Mouse (Mus musculus): ENCODE data around the gene Rbms1. TPM values are rescaled to one million over a fixed set of nuclear protein-coding genes. Genes with fewer than 3 reads are reported as not detected.

Gene Rbms1
- polyA plus RNA-seq, 1 experiment from 2014 or later = 39.5 TPM

GRCm38 (mm10) chr2:60728902-60729585, 233.9 kb downstream of the Rbms1 start:
- H3K9me3 ChIP-seq (ENCODE audit: control insufficient read depth, low read length) = no peaks in the 10 kb centered on the region
- no peak overlapping the region for H3K27ac ChIP-seq (ENCODE audit: low read depth, low read length)
- H3K4me2 ChIP-seq (ENCODE audit: low read depth, low read length, severe bottlenecking) = no peak overlapping the region
- H3K9ac ChIP-seq (ENCODE audit: low read length) = no peak overlapping the region
- 0 out of 2 replicates have a peak, but pooled peaks cover 2% of the 10 kb centered on the region for H3K27me3 ChIP-seq (ENCODE audit: control insufficient read depth, insufficient read depth, low read length)
- H3K4me3 ChIP-seq (ENCODE audit: low read depth, low read length) = no peak overlapping the region
- 77% methylated on average over 10 of the region's 10 CpGs for WGBS
- H3K36me3 ChIP-seq (ENCODE audit: control insufficient read depth, insufficient read depth, low read length) = no peaks in the 10 kb centered on the region
- no peak for ATAC-seq (replicated peaks; ENCODE audit: low FRiP score)
- DNase-seq (ENCODE audit: low spot score) = no peak
- H3K4me1 ChIP-seq (replicated peaks; ENCODE audit: control insufficient read depth, insufficient read depth, low read length) = 0 out of 2 replicates have a peak, but pooled peaks cover 3% of the 10 kb centered on the region

GRCm38 (mm10) chr2:60724660-60725059, 238.3 kb downstream of the Rbms1 start:
- ATAC-seq (replicated peaks; ENCODE audit: low FRiP score) (no peak), DNase-seq (ENCODE audit: low spot score) (no peak)
- Histone ChIP-seq H3K36me3 (ENCODE audit: control insufficient read depth, insufficient read depth, low read length) (no peaks in the 10 kb centered on the region), H3K27ac (ENCODE audit: low read depth, low read length) (no peak overlapping the region), H3K4me3 (ENCODE audit: low read depth, low read length) (no peak overlapping the region), H3K4me1 (replicated peaks; ENCODE audit: control insufficient read depth, insufficient read depth, low read length) (no peaks in the 10 kb centered on the region; the same call in 1 of the 2 replicates), H3K9me3 (ENCODE audit: control insufficient read depth, low read length) (no peaks in the 10 kb centered on the region), H3K9ac (ENCODE audit: low read length) (no peak overlapping the region), H3K27me3 (ENCODE audit: control insufficient read depth, insufficient read depth, low read length) (peaks cover 6% of the 10 kb centered on the region; the same call in 1 of the 2 replicates), H3K4me2 (ENCODE audit: low read depth, low read length, severe bottlenecking) (no peak overlapping the region)
- 78% methylated on average over 2 of the region's 2 CpGs for WGBS

- no peaks in the 10 kb centered on the region; the same call in 1 of the 2 replicates for H3K4me1 ChIP-seq (replicated peaks; ENCODE audit: control insufficient read depth, insufficient read depth, low read length)
- peaks cover 7% of the 10 kb centered on the region for H3K27me3 ChIP-seq (ENCODE audit: control insufficient read depth, insufficient read depth, low read length)
- ATAC-seq (replicated peaks; ENCODE audit: low FRiP score) = no peak
These were observed 240.0 kb downstream of the Rbms1 start for GRCm38 (mm10) chr2:60722967-60723366.

GRCm38 (mm10) chr2:60722514-60722913, 240.5 kb downstream of the Rbms1 start, which contains the start of gene Itgb6:
Itgb6 (minus strand) TSS chr2:60722643.
- H3K4me1 ChIP-seq (replicated peaks; ENCODE audit: control insufficient read depth, insufficient read depth, low read length) = no peaks in the 10 kb centered on the region; the same call in 1 of the 2 replicates
- H3K4me3 ChIP-seq (ENCODE audit: low read depth, low read length) = no peak within 1 kb of the TSS
- 67% methylated on average over 14 of the region's 14 CpGs for WGBS
- no peak within 1 kb of the TSS for H3K9ac ChIP-seq (ENCODE audit: low read length)
- ATAC-seq (replicated peaks; ENCODE audit: low FRiP score) = 0 out of 2 replicates have a peak, but pooled peaks have one; percentile 30
- H3K27me3 ChIP-seq (ENCODE audit: control insufficient read depth, insufficient read depth, low read length) = peaks cover 8% of the 10 kb centered on the region
- H3K4me2 ChIP-seq (ENCODE audit: low read depth, low read length, severe bottlenecking) = no peak within 1 kb of the TSS
- DNase-seq (ENCODE audit: low spot score) = no peak
- H3K27ac ChIP-seq (ENCODE audit: low read depth, low read length) = no peak within 1 kb of the TSS
- H3K36me3 ChIP-seq (ENCODE audit: control insufficient read depth, insufficient read depth, low read length) = no peaks in the 10 kb centered on the region
- H3K9me3 ChIP-seq (ENCODE audit: control insufficient read depth, low read length) = no peaks in the 10 kb centered on the region

More at GRCm38 (mm10) chr2:60722967-60723366, 240.0 kb downstream of the Rbms1 start:
- Histone ChIP-seq H3K9ac (ENCODE audit: low read length) (no peak overlapping the region), H3K4me3 (ENCODE audit: low read depth, low read length) (no peak overlapping the region), H3K9me3 (ENCODE audit: control insufficient read depth, low read length) (no peaks in the 10 kb centered on the region), H3K36me3 (ENCODE audit: control insufficient read depth, insufficient read depth, low read length) (no peaks in the 10 kb centered on the region), H3K4me2 (ENCODE audit: low read depth, low read length, severe bottlenecking) (no peak overlapping the region), H3K27ac (ENCODE audit: low read depth, low read length) (no peak overlapping the region)
- WGBS = 95% methylated on average over 3 of the region's 3 CpGs
- no peak for DNase-seq (ENCODE audit: low spot score)

GRCm38 (mm10) chr2:60720906-60721305, 242.1 kb downstream of the Rbms1 start:
- no peaks in the 10 kb centered on the region for H3K36me3 ChIP-seq (ENCODE audit: control insufficient read depth, insufficient read depth, low read length)
- DNase-seq (ENCODE audit: low spot score) (no peak), ATAC-seq (replicated peaks; ENCODE audit: low FRiP score) (no peak)
- H3K9me3 ChIP-seq (ENCODE audit: control insufficient read depth, low read length) = no peaks in the 10 kb centered on the region
- peaks cover 11% of the 10 kb centered on the region for H3K27me3 ChIP-seq (ENCODE audit: control insufficient read depth, insufficient read depth, low read length)
- no peak overlapping the region for H3K4me3 ChIP-seq (ENCODE audit: low read depth, low read length)
- H3K9ac ChIP-seq (ENCODE audit: low read length) = no peak overlapping the region
- 36% methylated on average over 5 of the region's 5 CpGs for WGBS
- no peak overlapping the region for H3K4me2 ChIP-seq (ENCODE audit: low read depth, low read length, severe bottlenecking)
- no peak overlapping the region for H3K27ac ChIP-seq (ENCODE audit: low read depth, low read length)
- H3K4me1 ChIP-seq (replicated peaks; ENCODE audit: control insufficient read depth, insufficient read depth, low read length) = no peaks in the 10 kb centered on the region; the same call in 1 of the 2 replicates

- ATAC-seq (replicated peaks; ENCODE audit: low FRiP score) (no peak), DNase-seq (ENCODE audit: low spot score) (no peak)
- Histone ChIP-seq H3K4me1 (replicated peaks; ENCODE audit: control insufficient read depth, insufficient read depth, low read length) (no peaks in the 10 kb centered on the region; the same call in none of the 2 replicates), H3K4me3 (ENCODE audit: low read depth, low read length) (no peak overlapping the region), H3K27me3 (ENCODE audit: control insufficient read depth, insufficient read depth, low read length) (peaks cover 11% of the 10 kb centered on the region), H3K27ac (ENCODE audit: low read depth, low read length) (no peak overlapping the region), H3K9ac (ENCODE audit: low read length) (no peak overlapping the region), H3K36me3 (ENCODE audit: control insufficient read depth, insufficient read depth, low read length) (no peaks in the 10 kb centered on the region), H3K9me3 (ENCODE audit: control insufficient read depth, low read length) (no peaks in the 10 kb centered on the region), H3K4me2 (ENCODE audit: low read depth, low read length, severe bottlenecking) (no peak overlapping the region)
- WGBS = 86% methylated on average over 8 of the region's 8 CpGs
These were observed 242.8 kb downstream of the Rbms1 start for GRCm38 (mm10) chr2:60720205-60720604.

- H3K9ac ChIP-seq (ENCODE audit: low read length) = no peak overlapping the region
- no peak overlapping the region for H3K4me2 ChIP-seq (ENCODE audit: low read depth, low read length, severe bottlenecking)
- no peaks in the 10 kb centered on the region for H3K9me3 ChIP-seq (ENCODE audit: control insufficient read depth, low read length)
- H3K27me3 ChIP-seq (ENCODE audit: control insufficient read depth, insufficient read depth, low read length) = peaks cover 11% of the 10 kb centered on the region
- no peak overlapping the region for H3K27ac ChIP-seq (ENCODE audit: low read depth, low read length)
- DNase-seq (ENCODE audit: low spot score) = no peak
- H3K4me3 ChIP-seq (ENCODE audit: low read depth, low read length) = no peak overlapping the region
- H3K4me1 ChIP-seq (replicated peaks; ENCODE audit: control insufficient read depth, insufficient read depth, low read length) = peaks cover 2% of the 10 kb centered on the region
- H3K36me3 ChIP-seq (ENCODE audit: control insufficient read depth, insufficient read depth, low read length) = no peaks in the 10 kb centered on the region
- WGBS = 82% methylated on average over 13 of the region's 13 CpGs
- no peak for ATAC-seq (replicated peaks; ENCODE audit: low FRiP score)
These were observed 245.6 kb downstream of the Rbms1 start for GRCm38 (mm10) chr2:60717348-60717747.

GRCm38 (mm10) chr2:60716549-60716948, 246.4 kb downstream of the Rbms1 start:
- H3K9me3 ChIP-seq (ENCODE audit: control insufficient read depth, low read length) = no peaks in the 10 kb centered on the region
- H3K4me3 ChIP-seq (ENCODE audit: low read depth, low read length) = no peak overlapping the region
- no peaks in the 10 kb centered on the region for H3K36me3 ChIP-seq (ENCODE audit: control insufficient read depth, insufficient read depth, low read length)
- no peak overlapping the region for H3K27ac ChIP-seq (ENCODE audit: low read depth, low read length)
- H3K4me2 ChIP-seq (ENCODE audit: low read depth, low read length, severe bottlenecking) = no peak overlapping the region
- no peak overlapping the region for H3K9ac ChIP-seq (ENCODE audit: low read length)
- H3K27me3 ChIP-seq (ENCODE audit: control insufficient read depth, insufficient read depth, low read length) = peaks cover 11% of the 10 kb centered on the region
- DNase-seq (ENCODE audit: low spot score) (no peak), ATAC-seq (replicated peaks; ENCODE audit: low FRiP score) (no peak)
- peaks cover 2% of the 10 kb centered on the region for H3K4me1 ChIP-seq (replicated peaks; ENCODE audit: control insufficient read depth, insufficient read depth, low read length)

- peaks cover 11% of the 10 kb centered on the region for H3K27me3 ChIP-seq (ENCODE audit: control insufficient read depth, insufficient read depth, low read length)
- 84% methylated on average over 13 of the region's 13 CpGs for WGBS
- DNase-seq (ENCODE audit: low spot score) = no peak
These were observed 247.2 kb downstream of the Rbms1 start for GRCm38 (mm10) chr2:60715771-60716170.

More at GRCm38 (mm10) chr2:60715771-60716170, 247.2 kb downstream of the Rbms1 start:
- H3K9me3 ChIP-seq (ENCODE audit: control insufficient read depth, low read length) = no peaks in the 10 kb centered on the region
- H3K36me3 ChIP-seq (ENCODE audit: control insufficient read depth, insufficient read depth, low read length) = no peaks in the 10 kb centered on the region
- peaks cover 2% of the 10 kb centered on the region for H3K4me1 ChIP-seq (replicated peaks; ENCODE audit: control insufficient read depth, insufficient read depth, low read length)
- no peak for ATAC-seq (replicated peaks; ENCODE audit: low FRiP score)
- no peak overlapping the region for H3K9ac ChIP-seq (ENCODE audit: low read length)
- H3K4me3 ChIP-seq (ENCODE audit: low read depth, low read length) = no peak overlapping the region
- no peak overlapping the region for H3K27ac ChIP-seq (ENCODE audit: low read depth, low read length)
- no peak overlapping the region for H3K4me2 ChIP-seq (ENCODE audit: low read depth, low read length, severe bottlenecking)

Data from forebrain, embryonic 11.5 days (tissue).